Mouse (Mus musculus) megakaryocyte, embryonic 14.5 days (primary cell): ENCODE measurements at regions not wholly inside any gene's neighbourhood (a gene's known extent, or its start where the extent isn't known, plus 50 kb on each side); places are given as distances from the start of the nearest gene placed in this dataset.

ENCODE experiments used
- H3K27me3 ChIP-seq: replicated peaks from 2 replicates; pipeline ENCODE3; 2012; ENCODE audit warnings: inconsistent platforms
- H3K36me3 ChIP-seq: replicated peaks from 2 replicates; pipeline ENCODE3; 2012; ENCODE audit warnings: low read length, inconsistent platforms, mixed read lengths
- H3K4me1 ChIP-seq: 2 replicates; pipeline ENCODE4 v1.6.1; 2012; ENCODE audit warnings: inconsistent platforms
- H3K4me3 ChIP-seq: replicated peaks from 2 replicates; pipeline ENCODE3; 2012; ENCODE audit warnings: moderate library complexity, mild to moderate bottlenecking, inconsistent platforms
- H3K9me3 ChIP-seq: 2 replicates; pipeline ENCODE4 v1.6.1; 2012; ENCODE audit warnings: inconsistent platforms
- FLI1 ChIP-seq: IDR thresholded peaks from 2 replicates; pipeline ENCODE4 v1.6.1; 2012; ENCODE audit warnings: low read length, inconsistent platforms, mixed read lengths
- GATA1 ChIP-seq: IDR thresholded peaks from 3 replicates; pipeline ENCODE4 v1.6.1; 2012; ENCODE audit warnings: mixed read lengths, low read length, inconsistent platforms, borderline replicate concordance

GRCm38 (mm10) chr10:111608385-111609093, 102.5 kb downstream of the Phlda1 start:
- no peak overlapping the region for H3K4me3 ChIP-seq
- H3K27me3 ChIP-seq, result peaks cover 5% of the 10 kb centered on the region
- peaks cover 20% of the 10 kb centered on the region for H3K4me1 ChIP-seq
- no peak for TF ChIP-seq GATA1
- no peak for TF ChIP-seq FLI1
- no peaks in the 10 kb centered on the region for H3K36me3 ChIP-seq
- no peaks in the 10 kb centered on the region for H3K9me3 ChIP-seq

GRCm38 (mm10) chr10:111609889-111610288, 103.8 kb downstream of the Phlda1 start:
- Histone ChIP-seq H3K27me3 (peaks cover 8% of the 10 kb centered on the region), H3K36me3 (no peaks in the 10 kb centered on the region), H3K4me1 (peaks cover 24% of the 10 kb centered on the region), H3K4me3 (no peak overlapping the region), H3K9me3 (no peaks in the 10 kb centered on the region)
- TF ChIP-seq FLI1 (no peak), GATA1 (no peak)

DNA sequence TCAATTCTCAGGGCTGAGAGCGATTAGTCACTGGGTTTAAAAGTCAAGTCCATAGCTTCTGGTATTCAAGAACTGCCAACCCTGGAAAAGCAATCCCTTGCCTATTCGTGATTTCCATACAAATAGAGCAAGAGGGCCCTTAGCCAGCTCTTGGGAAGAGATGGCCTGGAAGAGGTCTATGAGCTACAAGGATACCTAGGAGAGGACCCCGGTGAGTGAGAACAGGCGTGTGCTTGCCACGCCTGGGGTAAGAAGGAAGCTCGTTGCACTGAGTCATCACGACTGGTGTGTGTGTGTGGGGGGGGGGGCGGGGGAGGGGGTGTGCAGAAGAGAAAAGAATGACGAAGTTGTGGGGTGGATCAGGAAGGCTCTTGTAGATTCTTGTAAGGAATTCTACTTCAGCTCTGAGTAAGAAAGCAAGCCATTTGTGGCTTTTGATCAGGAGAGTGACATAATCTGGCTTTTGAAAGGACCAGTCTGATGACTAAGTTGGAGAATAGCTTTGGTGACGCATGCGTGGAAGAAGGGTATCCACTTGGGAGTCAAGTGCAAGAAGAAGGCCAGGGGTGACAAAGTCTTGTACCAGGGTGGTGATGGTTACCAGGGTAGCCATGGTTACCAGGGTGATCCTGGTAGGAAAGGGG, 113.7 kb downstream of the Phlda1 start:
- Histone ChIP-seq H3K36me3 (no peaks in the 10 kb centered on the region), H3K4me3 (no peak overlapping the region), H3K9me3 (no peaks in the 10 kb centered on the region), H3K4me1 (peaks cover 17% of the 10 kb centered on the region), H3K27me3 (peaks cover 13% of the 10 kb centered on the region)
- TF ChIP-seq GATA1 (no peak), FLI1 (no peak)

DNA sequence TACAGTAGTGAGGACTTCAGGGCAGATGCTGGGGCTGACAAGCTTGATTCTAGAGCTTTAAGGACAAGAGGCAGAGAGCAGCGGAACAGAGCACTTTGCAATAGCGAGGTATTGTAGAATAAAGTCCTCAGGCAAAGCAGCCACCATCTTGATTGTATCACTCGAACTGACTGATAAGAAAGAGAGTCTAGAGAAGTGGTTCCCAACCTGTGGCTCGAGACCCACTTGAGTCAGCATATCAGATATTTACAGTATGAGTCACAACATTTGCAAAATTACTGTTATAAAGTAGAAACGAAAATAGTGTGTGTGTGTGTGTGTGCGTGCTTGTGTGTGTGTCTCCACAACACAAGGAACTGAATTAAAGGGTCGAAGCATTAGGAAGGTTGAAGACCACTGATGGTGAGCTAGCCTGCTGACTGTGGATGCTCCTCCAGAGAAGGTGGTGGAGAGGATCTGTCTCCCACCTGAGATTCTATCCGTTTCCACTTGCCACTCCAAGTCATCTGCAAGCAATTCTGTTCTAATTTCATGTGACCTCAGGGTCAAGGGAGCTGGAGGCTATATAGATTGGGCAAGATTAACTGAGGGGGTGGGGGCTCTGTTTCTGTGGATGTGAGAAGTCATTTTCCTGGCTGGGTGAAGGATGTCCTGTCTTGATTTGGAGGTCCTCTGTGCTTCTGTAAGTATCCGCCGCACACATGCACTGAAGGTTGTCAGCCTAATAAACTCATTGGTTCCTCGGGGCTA, 115.0 kb downstream of the Phlda1 start:
- no peaks in the 10 kb centered on the region for H3K36me3 ChIP-seq
- peaks cover 17% of the 10 kb centered on the region for H3K4me1 ChIP-seq
- H3K4me3 ChIP-seq, result no peak overlapping the region

DNA sequence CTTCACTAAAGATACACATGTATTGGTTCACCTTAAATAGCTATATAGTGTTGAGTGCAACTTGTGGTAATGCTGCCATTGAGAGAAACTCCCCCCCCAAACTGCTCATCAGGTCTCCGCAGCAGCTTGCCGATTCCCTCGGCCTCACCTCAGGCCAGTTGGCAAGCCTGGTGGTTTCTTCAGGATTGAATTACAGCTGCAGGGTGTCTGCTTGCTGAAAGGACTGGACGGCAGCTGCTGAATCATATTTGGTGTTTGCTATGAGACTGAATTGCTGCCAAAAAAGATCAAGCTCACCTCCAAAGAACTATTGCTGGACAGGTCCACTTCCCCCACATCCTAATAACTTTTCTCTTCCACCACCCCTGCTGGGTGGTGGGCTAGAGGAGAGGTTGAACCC, 116.7 kb downstream of the Phlda1 start:
- Histone ChIP-seq H3K4me3 (no peak overlapping the region), H3K27me3 (peaks cover 22% of the 10 kb centered on the region), H3K36me3 (no peaks in the 10 kb centered on the region), H3K4me1 (peaks cover 12% of the 10 kb centered on the region), H3K9me3 (no peaks in the 10 kb centered on the region)
- no peak for TF ChIP-seq FLI1
- TF ChIP-seq GATA1, result no peak

More for the DNA sequence above, 115.0 kb downstream of the Phlda1 start:
- TF ChIP-seq GATA1 (no peak), FLI1 (no peak)
- peaks cover 20% of the 10 kb centered on the region for H3K27me3 ChIP-seq
- no peaks in the 10 kb centered on the region for H3K9me3 ChIP-seq

DNA sequence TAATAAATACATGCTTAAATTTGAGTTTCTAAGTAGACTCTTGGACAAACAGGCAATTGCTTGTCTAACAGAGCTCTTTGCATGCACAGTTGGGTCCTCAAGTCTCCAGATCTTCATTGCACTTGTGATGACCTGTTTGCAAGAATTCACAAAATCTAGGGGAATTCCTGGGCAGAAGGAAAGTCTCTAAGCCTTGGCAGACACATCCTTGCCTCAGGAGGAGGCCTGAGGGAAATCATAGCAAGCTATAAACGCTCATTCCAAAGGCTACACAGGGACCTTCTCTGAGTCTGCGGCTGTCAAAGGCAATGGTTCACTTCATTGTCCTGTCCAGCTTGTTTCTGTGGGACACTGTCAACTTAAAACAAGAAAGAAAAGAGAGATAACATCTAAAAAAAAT, 117.9 kb downstream of the Phlda1 start:
- Histone ChIP-seq H3K4me3 (no peak overlapping the region), H3K4me1 (peaks cover 12% of the 10 kb centered on the region), H3K36me3 (no peaks in the 10 kb centered on the region), H3K9me3 (no peaks in the 10 kb centered on the region), H3K27me3 (peaks cover 22% of the 10 kb centered on the region)
- TF ChIP-seq GATA1 (no peak), FLI1 (no peak)

GRCm38 (mm10) chr10:111624624-111625023, 118.5 kb downstream of the Phlda1 start:
- no peaks in the 10 kb centered on the region for H3K36me3 ChIP-seq
- TF ChIP-seq GATA1 (no peak), FLI1 (no peak)
- H3K9me3 ChIP-seq, result peaks cover 1% of the 10 kb centered on the region; the same call in 1 of the 2 replicates
- no peak overlapping the region for H3K4me3 ChIP-seq
- peaks cover 23% of the 10 kb centered on the region for H3K27me3 ChIP-seq
- H3K4me1 ChIP-seq, result peaks cover 9% of the 10 kb centered on the region

- Histone ChIP-seq H3K27me3 (peaks cover 22% of the 10 kb centered on the region), H3K9me3 (peaks cover 3% of the 10 kb centered on the region; the same call in 1 of the 2 replicates), H3K4me3 (no peak overlapping the region), H3K36me3 (no peaks in the 10 kb centered on the region), H3K4me1 (no peaks in the 10 kb centered on the region; the same call in 1 of the 2 replicates)
- TF ChIP-seq GATA1 (no peak), FLI1 (no peak)
Observed at GRCm38 (mm10) chr10:111625573-111625972, 119.5 kb downstream of the Phlda1 start.

- Histone ChIP-seq H3K9me3 (peaks cover 3% of the 10 kb centered on the region; the same call in 1 of the 2 replicates), H3K27me3 (peaks cover 22% of the 10 kb centered on the region), H3K4me1 (no peaks in the 10 kb centered on the region; the same call in 1 of the 2 replicates), H3K4me3 (no peak overlapping the region), H3K36me3 (no peaks in the 10 kb centered on the region)
- TF ChIP-seq FLI1 (no peak), GATA1 (no peak)
Observed at GRCm38 (mm10) chr10:111626009-111626408, 119.9 kb downstream of the Phlda1 start.
